Mouse (Mus musculus) embryonic fibroblast, embryonic 13.5 days (primary cell): ENCODE results near the gene Gm19426.

ENCODE experiments used
- CTCF ChIP-seq: IDR thresholded peaks from 2 replicates; pipeline ENCODE4 v1.5.1; 2011; ENCODE audit warnings: mild to moderate bottlenecking, control low read depth, low read length, moderate library complexity, borderline replicate concordance; ENCODE audit not compliant: insufficient read depth
- POLR2A ChIP-seq: IDR thresholded peaks from 2 replicates; pipeline ENCODE4 v1.6.1; 2011; ENCODE audit warnings: low read depth, mild to moderate bottlenecking, control low read depth, low read length, moderate library complexity

- peak; percentile 51 for TF ChIP-seq POLR2A
- TF ChIP-seq CTCF = peak; percentile 18; the same call in 1 of the 2 replicates
Measured at GRCm38 (mm10) chr2:84738271-84738911, 5.1 kb downstream of the Gm19426 start.
